Mouse (Mus musculus): ENCODE measurements around the gene Aimp2.

The Aimp2 gene

DNA sequence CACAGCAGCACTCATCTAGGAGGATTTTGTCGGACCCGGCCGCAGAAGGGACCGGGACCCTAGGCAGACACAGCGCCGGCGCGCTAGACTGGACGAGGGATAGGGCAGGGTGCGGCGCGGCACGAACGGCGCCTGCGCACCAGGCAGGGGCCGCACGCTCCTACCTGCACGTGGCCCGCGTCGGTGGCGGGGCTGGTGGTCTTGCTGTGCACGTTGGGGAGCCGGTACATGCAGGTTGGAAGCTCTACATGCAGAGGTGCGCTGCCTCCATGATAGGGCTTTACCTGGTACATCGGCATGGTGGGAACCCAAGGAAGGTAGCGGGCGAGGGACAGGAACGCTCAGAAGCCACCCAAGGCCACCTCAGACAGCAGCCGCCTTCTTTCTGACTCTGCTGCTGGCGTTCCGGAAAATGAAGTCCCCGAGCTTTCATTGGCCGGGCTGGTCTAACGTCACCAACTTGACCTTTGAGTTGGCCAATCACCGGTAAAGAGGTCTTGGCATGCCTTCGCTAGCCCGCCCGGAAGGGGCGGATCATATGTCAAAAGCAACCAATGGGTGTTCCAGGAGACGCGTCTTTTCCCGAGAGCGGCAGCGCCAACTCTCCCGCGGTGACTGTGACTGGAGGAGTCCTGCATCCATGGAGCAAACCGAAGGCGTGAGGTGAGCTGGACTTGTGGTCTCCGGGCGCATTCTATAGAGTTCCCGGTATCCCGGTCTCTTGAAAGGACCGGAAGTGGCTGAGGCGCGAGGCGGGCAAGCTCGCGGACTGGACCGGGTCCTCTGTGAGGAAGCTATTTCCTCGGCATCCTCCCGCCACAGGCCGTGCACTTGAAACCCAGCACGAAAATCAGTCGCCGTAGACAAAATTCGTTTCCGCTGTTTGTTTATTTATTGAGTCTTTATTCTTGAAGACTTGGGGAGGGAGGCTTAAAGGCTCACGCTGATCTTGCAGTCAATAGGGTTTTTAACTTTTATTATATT is at the start of gene Aimp2, which contains the start of gene Pms2:
TSS of gene Aimp2 (minus strand) at position 431 of the 984 bp plus-strand sequence.
TSS of gene Pms2 (plus strand) at position 548 of the 984 bp plus-strand sequence.
- peak; percentile 98 for DNase-seq

DNA sequence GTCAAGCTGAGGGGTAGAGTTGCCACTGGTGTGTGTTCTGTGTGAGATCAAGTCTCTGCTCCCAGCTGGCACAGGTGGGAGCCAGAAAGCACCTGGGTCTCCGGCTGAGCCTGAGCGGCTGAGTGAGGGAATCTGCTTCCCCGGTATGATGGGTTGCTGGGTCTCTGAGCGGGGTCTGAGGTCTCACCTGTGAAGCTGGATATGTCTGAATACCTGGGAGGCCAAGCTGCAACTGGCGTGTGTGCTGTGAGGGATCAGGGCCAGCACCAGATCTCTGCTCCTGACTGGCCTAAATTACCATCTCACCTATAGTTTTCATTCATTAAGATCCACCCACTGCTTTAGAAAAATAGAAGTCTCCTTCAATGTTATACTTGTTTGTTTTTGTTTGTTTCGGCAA is 47.5 kb upstream of the Aimp2 start:
- no peak for DNase-seq

DNA sequence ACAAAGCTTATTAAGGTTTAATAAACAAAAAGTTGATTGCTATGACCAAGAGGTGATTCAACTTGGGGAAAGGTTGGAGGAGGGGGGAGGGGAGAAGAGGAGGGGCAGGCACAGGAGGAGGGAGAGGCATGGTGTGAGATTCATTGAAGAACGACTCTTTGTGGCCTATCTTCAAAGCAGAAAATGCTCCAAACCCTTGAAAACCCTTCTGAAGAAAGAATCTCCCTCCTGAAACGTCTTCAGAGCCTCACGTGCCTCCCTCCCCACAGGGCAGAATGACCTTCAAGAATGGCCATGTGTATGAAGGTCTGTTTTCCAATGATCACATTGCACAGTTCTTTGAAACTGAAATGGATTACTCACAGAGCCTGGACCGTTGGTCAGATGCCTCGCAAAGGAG is 40.4 kb upstream of the Aimp2 start:
- DNase-seq = no peak

DNA sequence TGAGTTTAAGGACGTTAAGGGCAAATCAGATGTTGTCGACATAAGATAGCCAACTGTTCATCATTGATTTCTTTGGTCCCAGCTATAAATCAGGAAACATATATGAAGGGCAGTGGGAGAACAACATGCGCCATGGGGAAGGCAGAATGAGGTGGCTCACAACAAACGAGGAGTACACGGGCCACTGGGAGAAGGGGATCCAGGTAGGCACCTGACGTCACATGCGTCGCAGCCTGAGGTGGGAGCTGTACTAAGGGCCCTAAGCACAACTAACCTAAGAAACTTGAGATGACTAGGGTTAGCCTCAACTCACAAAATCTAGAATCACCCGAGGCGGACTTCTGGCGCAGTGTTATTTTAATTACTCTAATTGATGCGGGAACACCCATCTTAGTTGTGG is 38.7 kb upstream of the Aimp2 start:
- no peak for DNase-seq

DNA sequence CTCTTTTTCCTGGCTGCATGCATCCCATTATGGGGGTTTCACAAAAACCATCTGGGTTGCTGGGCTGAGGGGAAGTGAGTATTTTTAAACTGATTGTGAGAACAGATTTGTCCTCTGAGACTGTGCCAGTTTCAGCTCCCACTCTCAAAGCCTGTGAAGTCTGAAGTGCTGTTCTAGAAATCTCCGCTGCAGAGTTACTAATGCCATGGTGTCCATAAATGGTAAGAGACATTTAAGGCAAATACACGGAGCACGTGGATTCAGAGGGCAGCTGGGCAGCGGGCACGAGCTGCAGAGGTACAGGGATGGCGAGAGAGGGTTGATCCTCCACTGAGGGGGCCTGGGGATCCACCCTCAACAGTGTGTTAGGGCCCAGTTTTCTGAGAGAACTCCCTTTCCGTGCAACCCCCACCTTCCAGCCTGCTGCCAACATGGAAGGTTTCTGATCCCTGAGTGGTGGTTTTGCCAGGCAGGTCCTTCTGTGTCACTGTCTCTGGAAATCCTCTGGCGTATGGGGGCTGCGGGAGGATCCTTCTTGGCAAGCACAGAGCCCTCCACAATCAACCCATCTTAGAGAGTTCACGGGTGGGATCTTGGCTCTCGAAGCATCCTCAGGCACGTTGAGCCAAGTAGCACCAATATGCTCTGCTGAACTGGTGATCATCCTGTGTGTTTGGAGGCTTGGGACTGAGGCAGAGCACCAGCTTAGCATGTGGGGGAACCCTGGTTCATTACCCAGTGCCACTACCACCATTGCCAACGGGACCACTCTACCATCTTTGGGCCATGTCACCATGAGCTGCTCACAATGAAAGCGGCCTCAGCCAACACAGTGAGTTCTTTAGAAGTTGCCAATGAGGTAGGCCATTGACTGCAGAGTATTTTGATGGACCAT is 33.8 kb upstream of the Aimp2 start:
- DNase-seq = no peak

DNA sequence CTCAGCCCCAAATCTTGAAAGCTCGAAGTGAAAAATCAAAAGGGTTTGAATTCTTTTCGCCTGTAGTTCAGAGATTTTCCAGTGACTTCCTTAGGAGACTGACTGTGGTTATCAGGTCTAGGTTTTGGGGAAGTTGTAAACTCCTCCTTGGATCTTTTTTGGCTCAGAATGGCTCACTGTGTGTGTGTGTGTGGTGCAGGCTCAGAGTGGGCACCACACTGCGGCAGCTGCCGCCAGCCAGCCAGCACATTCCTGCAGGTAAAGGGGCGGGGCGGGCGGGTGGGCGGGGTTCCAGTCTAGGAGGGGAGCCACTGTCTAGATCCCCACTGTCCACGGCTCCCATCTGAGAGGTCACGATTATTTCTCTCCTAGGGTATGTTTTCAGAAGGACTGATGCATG is 31.9 kb upstream of the Aimp2 start:
- DNase-seq = no peak

DNA sequence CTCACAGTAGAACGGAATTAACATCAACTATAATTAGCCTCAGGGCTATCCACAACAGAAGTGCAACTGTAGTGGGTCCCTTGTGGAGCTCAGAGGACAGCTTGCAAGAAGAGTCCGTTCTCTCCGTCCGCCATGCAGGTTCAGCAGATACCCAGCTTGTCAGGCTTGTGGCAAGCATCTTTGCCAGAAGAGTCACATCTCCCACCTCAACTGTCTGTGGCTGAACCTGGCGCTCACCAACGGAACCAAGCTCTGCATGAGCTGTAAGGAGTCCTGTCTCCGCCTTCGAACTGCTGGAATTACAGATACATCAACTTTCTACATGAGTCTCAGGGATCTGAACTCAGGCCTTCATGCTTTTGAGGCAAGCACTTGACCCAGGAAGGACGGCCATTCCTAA is 26.5 kb upstream of the Aimp2 start:
- no peak for DNase-seq

DNA sequence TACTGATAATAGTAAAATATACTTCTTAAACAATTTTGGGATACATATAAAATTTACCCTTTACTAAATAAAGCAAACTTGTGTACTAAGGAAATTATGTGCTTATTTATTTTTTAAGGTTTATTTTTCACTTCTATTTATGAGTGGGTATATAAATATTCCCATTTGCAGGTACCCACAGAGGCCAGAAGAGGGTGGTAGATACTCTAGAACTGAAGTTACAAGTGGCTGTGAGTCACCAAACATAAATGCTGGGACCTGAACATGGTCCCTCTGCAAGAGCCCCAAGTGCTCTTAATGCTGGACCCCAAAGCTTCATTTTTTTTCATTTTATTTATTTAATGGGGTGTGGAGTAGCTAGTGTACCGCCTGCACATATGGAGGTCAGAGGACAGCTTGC is 24.2 kb upstream of the Aimp2 start:
- DNase-seq = no peak

DNA sequence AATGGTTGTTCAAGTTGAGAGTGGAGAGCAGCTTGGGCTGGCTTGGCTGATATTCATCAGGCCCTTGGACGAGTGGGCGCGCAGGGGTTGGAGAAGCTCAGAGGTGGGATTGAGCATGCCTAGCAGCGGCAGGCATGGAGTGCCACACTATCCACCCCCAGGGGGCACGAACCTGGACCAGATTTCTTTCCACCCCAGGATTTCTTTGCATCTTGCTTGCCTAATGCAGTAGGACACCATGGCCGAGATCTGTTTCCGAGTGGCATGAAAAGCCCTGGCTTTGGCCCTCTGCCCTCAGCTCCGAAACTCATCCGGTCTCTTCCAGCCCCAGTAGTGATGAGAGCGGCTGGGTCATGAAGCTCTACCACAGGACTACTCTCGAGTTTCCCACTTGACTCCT is 23.8 kb upstream of the Aimp2 start:
- no peak for DNase-seq

DNA sequence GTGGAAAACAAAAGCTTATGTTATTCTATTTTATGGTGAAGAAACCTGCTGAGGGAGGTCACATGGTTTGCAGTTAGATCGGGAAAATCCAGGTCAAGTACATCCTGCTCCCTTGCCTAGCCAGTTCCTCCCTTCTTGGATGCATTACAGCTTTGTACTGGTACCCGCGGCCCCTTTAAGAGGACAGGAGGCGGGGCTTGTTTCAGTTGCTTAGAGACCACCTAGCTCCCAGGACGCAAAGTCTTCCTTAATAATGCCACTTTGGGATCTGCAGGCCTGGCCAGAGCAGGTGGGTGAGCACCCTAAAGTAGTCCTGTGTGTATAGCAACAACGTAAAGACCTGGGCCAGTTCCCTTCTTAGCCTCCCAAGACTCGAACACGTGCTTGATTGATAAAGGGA is 23.2 kb upstream of the Aimp2 start, which contains the start of gene Rsph10b:
TSS of gene Rsph10b (plus strand) at position 205 of the 400 bp plus-strand sequence.
- peak; percentile 49 for DNase-seq

DNA sequence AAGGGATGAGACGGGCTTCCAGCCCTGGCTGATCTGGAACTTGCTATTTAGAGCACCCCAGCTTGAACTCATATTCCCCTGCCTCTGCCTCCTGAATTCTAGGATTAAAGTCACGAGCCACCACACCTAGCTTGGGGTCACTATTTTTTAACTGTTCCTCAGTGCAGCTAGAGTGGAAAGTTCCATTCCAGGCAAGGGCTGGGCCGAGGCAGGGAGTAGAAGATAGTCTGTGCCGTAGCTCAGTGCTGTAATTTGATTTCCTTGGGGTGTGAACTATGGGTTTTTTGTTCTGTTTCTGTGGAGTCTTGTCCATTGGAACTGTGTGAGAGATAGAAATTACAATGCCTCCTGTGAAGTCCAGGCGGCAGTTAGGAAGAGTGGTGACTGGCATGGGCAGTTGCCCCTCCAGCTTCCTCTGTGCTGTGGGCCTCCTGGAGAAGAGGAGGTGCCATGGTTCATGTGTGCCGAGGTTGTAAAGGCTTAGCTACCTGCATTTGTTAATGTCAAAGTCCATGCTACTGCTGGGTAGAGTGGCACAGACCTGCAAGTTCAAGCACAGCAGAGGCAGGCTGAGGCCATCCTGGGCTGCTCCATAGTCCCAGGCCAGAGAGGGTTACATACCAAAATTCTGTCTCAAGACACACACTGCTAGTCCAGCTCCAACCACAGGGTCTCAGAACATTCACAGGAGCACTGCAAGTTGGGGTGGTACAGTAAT is 22.4 kb upstream of the Aimp2 start:
- no peak for DNase-seq

DNA sequence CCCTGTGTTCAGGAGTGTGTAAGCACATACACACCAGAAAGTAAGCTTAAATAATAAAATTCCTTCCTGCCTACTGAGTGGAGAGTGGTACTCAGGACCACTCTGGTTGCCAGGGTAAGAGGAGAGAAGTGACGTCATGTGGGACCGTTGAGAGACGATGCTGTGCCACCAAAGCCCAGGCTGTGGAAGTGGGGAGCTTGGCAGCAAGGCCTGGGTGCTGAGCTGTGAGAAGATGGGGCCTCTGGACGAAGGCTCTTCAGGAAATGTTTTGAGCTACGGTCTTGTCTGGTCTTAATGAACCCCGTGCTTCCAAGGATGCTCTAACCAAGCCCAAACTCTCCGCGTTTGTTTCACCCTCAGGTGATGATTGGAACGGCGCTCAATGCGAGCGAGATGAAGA is 21.0 kb upstream of the Aimp2 start:
- no peak for DNase-seq

DNA sequence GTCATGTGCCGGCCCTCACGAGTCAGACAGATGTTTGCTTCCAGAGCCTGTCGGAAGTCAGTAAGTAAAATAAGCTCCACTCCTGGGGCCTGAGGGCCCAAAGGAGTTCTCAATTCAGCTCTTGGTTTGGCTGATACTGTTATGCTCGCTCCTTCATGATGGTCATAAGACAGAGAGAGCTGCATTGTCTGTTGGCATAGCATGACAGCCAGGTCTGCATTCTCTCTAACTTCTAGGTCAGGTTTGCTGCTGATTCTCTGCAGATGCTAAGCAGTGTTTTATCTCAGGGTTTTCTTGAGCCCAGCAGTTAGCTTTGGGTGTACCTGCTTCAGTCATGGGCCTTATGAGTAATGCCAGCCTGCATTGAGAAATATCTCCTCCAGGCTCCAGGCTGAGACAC is 19.6 kb upstream of the Aimp2 start:
- DNase-seq = no peak

DNA sequence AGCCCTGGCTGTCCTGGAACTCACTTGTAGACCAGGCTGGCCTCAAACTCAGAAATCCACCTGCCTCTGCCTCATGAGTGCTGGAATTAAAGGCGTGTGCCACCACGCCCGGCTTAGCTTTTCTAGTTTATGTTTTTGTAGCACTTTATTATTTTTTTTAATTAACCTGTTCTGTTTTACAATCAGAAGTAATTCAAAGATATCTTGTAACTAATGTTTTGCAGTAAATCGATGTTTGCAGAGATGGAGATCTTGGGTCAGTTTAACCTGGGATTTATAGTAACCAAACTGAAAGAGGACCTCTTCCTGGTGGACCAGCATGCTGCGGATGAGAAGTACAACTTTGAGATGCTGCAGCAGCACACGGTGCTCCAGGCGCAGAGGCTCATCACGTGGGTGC is 18.2 kb upstream of the Aimp2 start, which contains the start of gene Gm42421:
TSS of gene Gm42421 (plus strand) at position 301 of the 400 bp plus-strand sequence.
- DNase-seq = no peak

DNA sequence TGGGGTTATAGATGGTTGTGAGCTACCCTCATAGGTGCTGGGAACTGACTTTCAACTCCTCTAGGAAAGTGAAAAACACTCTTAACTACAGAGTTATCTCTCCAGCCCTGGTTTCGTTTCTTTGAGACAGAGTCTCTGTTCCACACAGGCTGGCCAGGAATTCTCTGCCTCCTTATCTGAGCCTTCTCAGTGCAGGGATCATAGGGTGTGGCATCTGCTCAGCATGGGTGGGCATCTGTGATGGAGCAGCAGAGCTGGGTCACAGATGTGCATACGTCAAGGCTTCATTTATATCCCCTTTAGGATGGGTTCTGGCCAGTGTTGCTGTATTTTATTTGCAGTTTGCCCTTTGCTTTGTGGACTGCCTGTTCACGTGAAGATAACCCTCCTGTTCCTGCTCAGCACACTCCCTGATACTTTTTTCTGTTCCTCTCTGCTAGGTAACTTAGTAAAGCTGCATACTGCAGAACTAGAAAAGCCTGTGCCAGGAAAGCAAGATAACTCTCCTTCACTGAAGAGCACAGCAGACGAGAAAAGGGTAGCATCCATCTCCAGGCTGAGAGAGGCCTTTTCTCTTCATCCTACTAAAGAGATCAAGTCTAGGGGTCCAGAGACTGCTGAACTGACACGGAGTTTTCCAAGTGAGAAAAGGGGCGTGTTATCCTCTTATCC is 15.3 kb upstream of the Aimp2 start:
- DNase-seq = no peak

DNA sequence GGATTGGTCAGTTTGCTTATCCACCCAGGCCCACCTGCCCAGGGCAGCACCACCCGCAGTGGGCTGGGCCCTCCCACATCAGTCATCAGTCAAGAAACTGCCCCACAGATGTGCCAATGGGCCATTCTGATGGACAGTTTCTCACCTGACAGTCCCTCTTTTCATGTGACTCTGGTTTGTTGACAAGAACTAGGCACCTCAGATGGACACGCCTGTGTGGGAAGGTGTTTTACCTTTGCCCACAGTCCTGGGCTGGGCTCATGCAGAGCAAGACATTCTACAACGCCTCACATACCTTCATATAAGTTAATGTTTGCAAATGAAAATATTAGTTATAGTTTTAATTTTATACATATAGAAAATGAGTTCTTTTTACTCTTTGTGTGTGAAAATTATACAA is 8.5 kb upstream of the Aimp2 start:
- no peak for DNase-seq

DNA sequence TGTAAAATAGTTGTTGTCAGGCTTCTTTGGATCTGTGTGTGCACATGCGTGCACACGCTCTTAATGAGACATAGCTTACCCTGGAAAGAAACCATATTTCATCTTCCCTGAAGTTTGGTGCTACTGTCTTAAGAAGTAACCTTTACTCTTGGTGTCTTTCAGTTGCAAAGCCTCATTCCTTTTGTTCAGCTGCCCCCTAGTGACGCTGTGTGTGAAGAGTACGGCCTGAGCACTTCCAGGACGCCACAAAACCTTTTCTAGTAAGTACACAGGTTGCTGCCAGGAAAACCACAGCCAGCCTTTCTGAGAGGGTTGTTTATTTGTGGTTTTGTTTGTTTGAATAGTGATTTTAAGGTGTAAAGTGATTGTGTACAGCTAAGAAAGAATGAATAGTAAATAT is 7.8 kb upstream of the Aimp2 start:
- peak; percentile 81 for DNase-seq

DNA sequence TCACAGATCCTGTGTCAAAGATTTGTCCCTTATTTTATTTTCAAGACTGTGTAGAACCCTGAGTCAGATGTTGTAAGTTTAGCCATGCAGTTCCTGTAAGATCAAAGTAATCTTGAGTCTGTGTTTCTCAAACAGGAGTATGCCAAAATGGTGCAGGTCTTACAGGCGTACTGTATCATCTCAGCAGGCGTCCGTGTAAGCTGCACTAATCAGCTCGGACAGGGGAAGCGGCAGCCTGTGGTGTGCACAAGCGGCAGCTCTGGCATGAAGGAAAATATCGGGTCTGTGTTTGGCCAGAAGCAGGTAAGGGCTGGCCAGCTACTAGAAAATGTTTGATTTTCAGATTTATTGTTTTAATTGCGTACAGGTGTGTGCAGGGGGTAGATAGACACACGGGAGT is 6.6 kb upstream of the Aimp2 start:
- no peak for DNase-seq

DNA sequence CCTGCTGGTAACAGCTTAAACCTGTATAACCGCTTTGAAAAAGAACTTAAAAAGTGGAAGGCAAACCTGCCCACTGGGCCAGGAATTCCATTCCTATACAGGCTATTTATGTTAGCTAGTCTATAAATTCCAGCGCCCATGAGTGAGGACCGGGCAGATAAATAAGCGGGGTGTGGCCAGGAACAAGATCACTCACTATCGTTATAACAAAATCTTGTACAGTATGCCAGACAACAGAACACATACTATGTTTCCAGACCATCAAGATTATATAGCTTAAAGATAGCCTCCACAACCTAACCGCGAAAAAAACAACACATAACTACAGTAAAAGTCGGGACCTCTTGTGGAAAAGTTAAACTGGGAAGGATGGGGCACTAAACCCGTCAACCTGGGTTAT is 721 bp downstream of the Aimp2 start:
- DNase-seq = no peak

DNA sequence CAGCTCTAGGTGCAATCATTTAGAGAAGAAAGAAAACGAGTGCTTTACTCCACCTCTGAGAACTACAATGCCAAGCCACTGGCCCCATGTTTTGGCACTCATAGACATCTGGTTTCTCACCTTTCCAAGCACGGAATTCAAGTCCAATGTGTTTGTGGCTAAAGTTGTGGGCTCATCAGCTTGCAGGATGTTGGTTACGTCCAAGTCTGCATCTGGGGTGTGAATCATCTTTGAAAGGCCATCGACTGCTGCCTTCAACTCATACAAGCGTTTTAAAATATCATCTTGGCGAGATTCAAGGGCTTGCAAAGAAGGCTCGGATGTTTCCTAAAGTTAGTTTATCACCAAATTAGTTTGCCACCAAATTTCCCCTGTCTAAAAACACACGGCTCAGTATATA is 3.2 kb downstream of the Aimp2 start:
- DNase-seq = no peak

DNA sequence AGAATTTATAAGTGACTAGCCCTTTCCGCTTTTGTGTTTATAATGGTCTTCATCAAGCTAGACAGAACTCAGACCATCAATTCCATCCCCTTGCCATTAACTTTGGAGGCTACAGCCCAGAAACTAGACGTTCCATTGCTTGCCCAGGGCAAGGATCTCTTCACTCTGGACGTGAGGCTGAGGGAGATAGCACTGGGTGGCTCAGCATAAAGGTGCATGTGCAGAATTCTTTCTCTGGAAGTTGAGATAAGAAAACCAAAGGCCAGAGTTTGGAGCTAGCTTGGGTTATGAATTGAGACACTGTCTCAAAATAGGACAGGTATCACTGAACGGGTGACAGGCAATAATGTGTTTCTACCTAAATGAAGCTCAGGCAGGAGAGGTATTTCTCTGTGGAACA is 5.8 kb downstream of the Aimp2 start:
- no peak for DNase-seq

DNA sequence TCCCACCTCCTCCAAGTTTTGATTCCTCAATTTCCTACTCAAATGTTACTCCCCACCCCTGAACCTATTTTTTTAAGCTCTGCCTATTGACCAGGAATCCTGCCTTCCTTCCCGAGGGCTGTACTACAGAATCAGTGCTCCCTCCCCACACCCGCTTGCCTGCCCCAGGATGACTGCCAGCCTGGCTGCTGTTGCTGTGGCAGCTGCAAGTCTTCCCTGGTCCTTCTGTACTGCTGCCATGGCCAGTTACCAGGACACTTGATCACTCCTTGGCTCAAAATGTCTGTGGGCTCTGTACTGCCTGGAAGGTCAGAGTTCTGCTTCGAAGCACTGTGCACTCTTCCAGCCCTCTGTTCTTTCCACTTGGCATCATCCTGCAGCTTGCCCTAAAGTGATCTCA is 7.5 kb downstream of the Aimp2 start:
- DNase-seq = peak; percentile 6

Measured in lung, postnatal 10 days (tissue).